In the genomic region with DNA sequence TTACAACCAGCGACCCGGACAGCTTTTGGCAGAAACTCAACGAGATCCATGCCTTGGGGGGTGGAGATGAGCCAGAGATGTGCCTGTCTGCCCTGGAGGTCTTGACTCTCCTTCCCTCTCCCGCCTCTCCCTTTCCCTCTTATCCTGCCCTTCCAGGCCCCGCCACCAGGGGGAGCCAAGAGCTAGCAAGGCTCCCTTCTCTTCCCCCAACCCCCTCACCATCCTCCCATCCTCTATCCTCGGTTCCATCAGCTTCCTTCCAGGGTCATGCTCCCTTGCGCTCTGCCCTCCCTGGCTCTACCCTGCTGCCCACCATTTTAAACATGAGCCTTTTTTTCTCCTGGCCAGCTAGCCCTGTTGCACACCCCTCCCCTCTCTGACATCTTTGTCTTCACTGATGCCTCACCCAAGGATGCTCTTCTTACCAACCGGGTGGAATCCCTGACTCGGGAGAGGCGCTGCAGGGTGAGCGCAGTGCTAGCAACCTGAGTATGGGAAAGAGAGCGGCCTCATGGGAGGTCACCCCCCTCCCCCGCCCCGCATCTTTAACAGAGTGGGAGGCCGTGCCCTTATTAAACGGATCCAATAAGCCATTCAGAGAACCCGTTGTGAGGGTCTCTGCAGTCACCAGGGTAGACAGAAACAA, we compare ENCODE assay signal across 7 mouse cellular contexts. TPM values are rescaled to one million over a fixed set of nuclear protein-coding genes. Genes with fewer than 3 reads are reported as not detected.
A peak's percentile ranks its signal among the peaks of the same experiment; 100 is the strongest.
DNase-seq lines count a peak whose midpoint lies in the region; ATAC-seq and TF ChIP-seq lines count a peak whose summit lies in the region.

No protein-coding gene starts in this region.

- no peak overlapping the region for H3K4me3 ChIP-seq in intestine, embryonic 15.5 days (replicated peaks)
- H3K4me3 ChIP-seq in midbrain, embryonic 11.5 days (ENCODE audit: low read depth, low read length) = no peak overlapping the region; the same call in 1 of the 2 replicates
- no peak overlapping the region for H3K4me3 ChIP-seq in small intestine, adult 2 months (ENCODE audit: low read depth, low read length)

- H3K9me3 ChIP-seq in intestine, embryonic 15.5 days = no peaks in the 10 kb centered on the region
- no peaks in the 10 kb centered on the region for H3K9me3 ChIP-seq in midbrain, embryonic 11.5 days (ENCODE audit: control insufficient read depth, low read length)

- intact Hi-C loops in left cerebral cortex, postnatal 25 days (cut with DNase I) = loop anchor here (1.0 kb wide), 2 partner anchors 38 to 85 kb away; partner anchors contain the start of gene Ddah2

- ATAC-seq in intestine, embryonic 15.5 days = peak; percentile 24
- peak; percentile 85 for ATAC-seq in midbrain, embryonic 11.5 days (ENCODE audit: low FRiP score)

- no peak overlapping the region for H3K9ac ChIP-seq in intestine, embryonic 15.5 days
- H3K9ac ChIP-seq in midbrain, embryonic 11.5 days (ENCODE audit: low read length) = peak overlapping the region; percentile 6; the same call in 1 of the 2 replicates

- no peak for TF ChIP-seq POLR2A in small intestine, adult 2 months (IDR thresholded peaks at IDR 0.05; ENCODE audit: low read depth, low read length)

- 14% methylated on average over 17 of the region's 17 CpGs for WGBS in intestine, embryonic 15.5 days
- WGBS in midbrain, embryonic 11.5 days = 4% methylated on average over 16 of the region's 17 CpGs
- 22% methylated on average over 17 of the region's 17 CpGs for WGBS in small intestine, adult 2 months

- H3K27ac ChIP-seq in intestine, embryonic 15.5 days = no peak overlapping the region
- H3K27ac ChIP-seq in midbrain, embryonic 11.5 days (ENCODE audit: low read depth, low read length) = no peak overlapping the region; the same call in 1 of the 2 replicates
- peak overlapping the region; percentile 55 for H3K27ac ChIP-seq in small intestine, adult 2 months (ENCODE audit: insufficient read depth, low read depth, low read length)

- peaks cover 39% of the 10 kb centered on the region for H3K4me1 ChIP-seq in intestine, embryonic 15.5 days (replicated peaks)
- peaks cover 6% of the 10 kb centered on the region for H3K4me1 ChIP-seq in midbrain, embryonic 11.5 days (ENCODE audit: control insufficient read depth, insufficient read depth, low read length)
- peaks cover 43% of the 10 kb centered on the region for H3K4me1 ChIP-seq in small intestine, adult 2 months (ENCODE audit: control insufficient read depth, insufficient read depth, insufficient read length, low read length)

- H3K36me3 ChIP-seq in intestine, embryonic 15.5 days = peaks cover 1% of the 10 kb centered on the region; the same call in 1 of the 2 replicates
- H3K36me3 ChIP-seq in midbrain, embryonic 11.5 days (ENCODE audit: control insufficient read depth, insufficient read depth, low read length) = no peaks in the 10 kb centered on the region
- H3K36me3 ChIP-seq in small intestine, adult 2 months (ENCODE audit: control insufficient read depth, insufficient read depth, low read length) = no peaks in the 10 kb centered on the region

- peak; percentile 99 for TF ChIP-seq CTCF in small intestine, adult 2 months (IDR thresholded peaks at IDR 0.05; ENCODE audit: extremely low read depth, insufficient read length, insufficient replicate concordance, low read depth, low read length)

- peak; percentile 90 to 93 for DNase-seq in adrenal gland, adult 18-20 months (ENCODE audit: low spot score in 2 of 2)
- DNase-seq in embryo, embryonic 10.5 days (ENCODE audit: low spot score) = peak; percentile 95
- peak; percentile 75 for DNase-seq in gastrocnemius, postnatal 25 days
- DNase-seq in left cerebral cortex, postnatal 25 days (ENCODE audit: low spot score in 2 of 2) = peak; percentile 75 to 83
- peak; percentile 100 for DNase-seq in midbrain, embryonic 11.5 days (ENCODE audit: low spot score, missing footprints)

- H3K4me2 ChIP-seq in intestine, embryonic 15.5 days (replicated peaks) = peak overlapping the region; percentile 35
- H3K4me2 ChIP-seq in midbrain, embryonic 11.5 days = peak overlapping the region; percentile 30

- no peaks in the 10 kb centered on the region for H3K27me3 ChIP-seq in intestine, embryonic 15.5 days (replicated peaks)
- H3K27me3 ChIP-seq in midbrain, embryonic 11.5 days (ENCODE audit: control insufficient read depth, insufficient read depth, low read length) = no peaks in the 10 kb centered on the region
- H3K27me3 ChIP-seq in small intestine, adult 2 months (ENCODE audit: control insufficient read depth, insufficient read depth, low read length) = no peaks in the 10 kb centered on the region

RNA-seq across cellular contexts. Expression of gene Vwa7, which starts 4.9 kb away (rescaled TPM):
- total RNA-seq in adrenal gland, adult 18-20 months (2021) = under 1 TPM; 0.50 to 0.61 TPM
- 1 to 10 TPM; 9.0 to 9.6 TPM for total RNA-seq in gastrocnemius, postnatal 25 days (2021)
- 0.21 and 0.35 TPM in 2 replicates for polyA plus RNA-seq in intestine, embryonic 15.5 days (2015; fragmentation: Nextera tagmentation; extraction: Ambion mirVana)
- under 1 TPM; 0.30 to 0.37 TPM for total RNA-seq in left cerebral cortex, postnatal 25 days (2021)
- 0.07 TPM in 1 of 2 replicates, not detected in the other for polyA plus RNA-seq in midbrain, embryonic 11.5 days (2014; fragmentation: Nextera tagmentation; extraction: Ambion mirVana)
- polyA plus RNA-seq in small intestine, adult 2 months (2012; rRNA removed) = 0.82 and 1.2 TPM in 2 replicates

RNA-seq across cellular contexts. Expression of gene Sapcd1, which starts 6.5 kb away (rescaled TPM):
- under 1 TPM in 1 of 2 experiments, not detected in 1; 0.51 TPM for total RNA-seq in adrenal gland, adult 18-20 months (2021)
- under 1 TPM in 1 of 2 experiments, not detected in 1; 0.31 TPM for total RNA-seq in gastrocnemius, postnatal 25 days (2021)
- 11.4 and 13.5 TPM in 2 replicates for polyA plus RNA-seq in intestine, embryonic 15.5 days (2015; fragmentation: Nextera tagmentation; extraction: Ambion mirVana)
- total RNA-seq in left cerebral cortex, postnatal 25 days (2021) = under 1 TPM; 0.60 to 0.83 TPM
- polyA plus RNA-seq in midbrain, embryonic 11.5 days (2014; fragmentation: Nextera tagmentation; extraction: Ambion mirVana) = 5.3 and 7.3 TPM in 2 replicates
- 0.87 and 1.0 TPM in 2 replicates for polyA plus RNA-seq in small intestine, adult 2 months (2012; rRNA removed)

RNA-seq across cellular contexts. Expression of gene Vars, which starts 20.5 kb away (rescaled TPM):
- 10 to 100 TPM; 49.8 to 64.8 TPM for total RNA-seq in adrenal gland, adult 18-20 months (2021)
- 10 to 100 TPM; 29.4 to 31.2 TPM for total RNA-seq in gastrocnemius, postnatal 25 days (2021)
- polyA plus RNA-seq in intestine, embryonic 15.5 days (2015; fragmentation: Nextera tagmentation; extraction: Ambion mirVana) = 117 and 141 TPM in 2 replicates
- 10 to 100 TPM; 38.0 to 44.7 TPM for total RNA-seq in left cerebral cortex, postnatal 25 days (2021)
- 76.1 and 81.2 TPM in 2 replicates for polyA plus RNA-seq in midbrain, embryonic 11.5 days (2014; fragmentation: Nextera tagmentation; extraction: Ambion mirVana)
- polyA plus RNA-seq in small intestine, adult 2 months (2012; rRNA removed) = 123 and 182 TPM in 2 replicates

RNA-seq across cellular contexts. Expression of gene Msh5, which starts 25.3 kb away (rescaled TPM):
- total RNA-seq in adrenal gland, adult 18-20 months (2021) = 1 to 10 TPM; 1.1 to 1.3 TPM
- under 1 TPM; 0.67 to 0.72 TPM for total RNA-seq in gastrocnemius, postnatal 25 days (2021)
- polyA plus RNA-seq in intestine, embryonic 15.5 days (2015; fragmentation: Nextera tagmentation; extraction: Ambion mirVana) = 3.0 and 3.1 TPM in 2 replicates
- under 1 TPM; 0.76 to 0.96 TPM for total RNA-seq in left cerebral cortex, postnatal 25 days (2021)
- polyA plus RNA-seq in midbrain, embryonic 11.5 days (2014; fragmentation: Nextera tagmentation; extraction: Ambion mirVana) = 5.0 and 5.2 TPM in 2 replicates
- polyA plus RNA-seq in small intestine, adult 2 months (2012; rRNA removed) = 2.2 and 2.3 TPM in 2 replicates

RNA-seq across cellular contexts. Expression of gene Clic1, which starts 28.5 kb away (rescaled TPM):
- 10 to 100 TPM; 71.9 to 92.9 TPM for total RNA-seq in adrenal gland, adult 18-20 months (2021)
- 10 to 100 TPM; 12.4 to 18.6 TPM for total RNA-seq in gastrocnemius, postnatal 25 days (2021)
- polyA plus RNA-seq in intestine, embryonic 15.5 days (2015; fragmentation: Nextera tagmentation; extraction: Ambion mirVana) = 385 and 387 TPM in 2 replicates
- total RNA-seq in left cerebral cortex, postnatal 25 days (2021) = 10 to 100 TPM in 1 of 2 experiments, 1 to 10 TPM in 1; 9.9 to 11.6 TPM
- 73.8 and 83.9 TPM in 2 replicates for polyA plus RNA-seq in midbrain, embryonic 11.5 days (2014; fragmentation: Nextera tagmentation; extraction: Ambion mirVana)
- 134 and 219 TPM in 2 replicates for polyA plus RNA-seq in small intestine, adult 2 months (2012; rRNA removed)

Comparison
In these comparisons a context has a peak if more than half of its experiments do, and no peak if none do; other contexts are left out.
1. RNA of gene Vwa7, which starts 4.9 kb away (total RNA-seq): 9.0 to 9.6 TPM in gastrocnemius, postnatal 25 days; 0.50 to 0.61 TPM in adrenal gland, adult 18-20 months and 0.30 to 0.37 TPM in left cerebral cortex, postnatal 25 days; every median in the first group is over 4 times any median in the second.
2. Peak in every context shown above with its lines, with median percentiles within 50 percentile points of each other: DNase-seq.